Mouse (Mus musculus): ENCODE results near the gene Gm595. TPM values are rescaled to one million over a fixed set of nuclear protein-coding genes. Genes with fewer than 3 reads are reported as not detected.

The Gm595 gene
- not detected for polyA plus RNA-seq (2014; fragmentation: Illumina TruSeq; extraction: RNeasy Lipid Tissue Mini Kit (QIAGEN cat#74804); ENCODE audit: low read depth, low replicate concordance)

DNA sequence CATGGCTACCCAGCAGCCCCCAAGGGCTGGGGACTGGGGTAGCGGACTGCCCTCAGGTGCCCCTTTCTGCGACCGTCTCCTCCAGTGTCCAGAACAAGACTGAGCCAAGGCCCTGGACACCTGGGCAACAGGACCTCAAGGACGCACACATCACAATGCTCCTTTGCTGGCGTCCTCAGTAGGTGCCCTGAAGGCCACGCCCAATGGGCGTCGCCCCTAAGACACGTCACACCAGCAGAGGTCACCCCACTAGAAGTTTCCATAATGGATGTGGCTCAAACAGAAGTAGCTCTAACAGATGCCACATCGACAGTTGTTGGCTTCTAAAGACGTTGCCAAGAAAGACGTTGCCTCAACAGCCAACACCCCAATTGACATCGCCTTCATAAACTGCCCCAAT is at the start of gene Gm595:
Gene Gm595, minus strand, starts transcription at position 101 of the 400 bp plus-strand sequence.

Other genes starting within 250 kb of the Gm595 start
- gene Gpr119, start 203.2 kb downstream of the Gm595 start, polyA plus RNA-seq (2014; fragmentation: Illumina TruSeq; extraction: RNeasy Lipid Tissue Mini Kit (QIAGEN cat#74804); ENCODE audit: low read depth, low replicate concordance): 2.3 TPM
- gene Rbmx2, start 182.7 kb downstream of the Gm595 start, polyA plus RNA-seq (2014; fragmentation: Illumina TruSeq; extraction: RNeasy Lipid Tissue Mini Kit (QIAGEN cat#74804); ENCODE audit: low read depth, low replicate concordance): 6.1 TPM

Data from sigmoid colon, adult 10 weeks (tissue).